Mouse (Mus musculus): ENCODE measurements around the gene Arhgef19. TPM values are rescaled to one million over a fixed set of nuclear protein-coding genes. Genes with fewer than 3 reads are reported as not detected.
A peak's percentile ranks its signal among the peaks of the same experiment; 100 is the strongest.

The Arhgef19 gene
- total RNA-seq, 2 experiments from 2014 or later = 1.8 to 2.4 TPM

- intact Hi-C loops (cut with DNase I) = no loop called here
- no peak for DNase-seq
Observed at GRCm38 (mm10) chr4:141282087-141282486, 42.8 kb downstream of the Arhgef19 start.

- no peak for DNase-seq
- intact Hi-C loops (cut with DNase I) = no loop called here
Observed at GRCm38 (mm10) chr4:141282623-141283022, 43.3 kb downstream of the Arhgef19 start.

GRCm38 (mm10) chr4:141283176-141283878 is 44.0 kb downstream of the Arhgef19 start:
- intact Hi-C loops (cut with DNase I) = no loop called here
- DNase-seq = no peak

- DNase-seq = no peak
- intact Hi-C loops (cut with DNase I) = no loop called here
Observed at GRCm38 (mm10) chr4:141283879-141284411, 44.6 kb downstream of the Arhgef19 start.

- intact Hi-C loops (cut with DNase I) = no loop called here
- DNase-seq = no peak
Observed at GRCm38 (mm10) chr4:141284486-141284885, 45.2 kb downstream of the Arhgef19 start.

GRCm38 (mm10) chr4:141285128-141285527 is 45.8 kb downstream of the Arhgef19 start:
- intact Hi-C loops (cut with DNase I) = no loop called here
- no peak for DNase-seq

GRCm38 (mm10) chr4:141286860-141287517 is 47.7 kb downstream of the Arhgef19 start:
- intact Hi-C loops (cut with DNase I) = no loop called here

GRCm38 (mm10) chr4:141287518-141288004 is 48.3 kb downstream of the Arhgef19 start:
- no peak for DNase-seq
- intact Hi-C loops (cut with DNase I) = no loop called here

More at GRCm38 (mm10) chr4:141286860-141287517, 47.7 kb downstream of the Arhgef19 start:
- DNase-seq = no peak

GRCm38 (mm10) chr4:141288152-141288551 is 48.9 kb downstream of the Arhgef19 start:
- no peak for DNase-seq
- intact Hi-C loops (cut with DNase I) = no loop called here

GRCm38 (mm10) chr4:141291571-141292375 is 52.5 kb downstream of the Arhgef19 start:
- intact Hi-C loops (cut with DNase I) = no loop called here
- no peak for DNase-seq

GRCm38 (mm10) chr4:141295774-141296186 is 56.5 kb downstream of the Arhgef19 start:
- intact Hi-C loops (cut with DNase I) = no loop called here

GRCm38 (mm10) chr4:141297934-141298333 is 58.6 kb downstream of the Arhgef19 start:
- DNase-seq = no peak
- intact Hi-C loops (cut with DNase I) = no loop called here

More at GRCm38 (mm10) chr4:141295774-141296186, 56.5 kb downstream of the Arhgef19 start:
- no peak for DNase-seq

- intact Hi-C loops (cut with DNase I) = no loop called here
- no peak for DNase-seq
Observed at GRCm38 (mm10) chr4:141299356-141299755, 60.1 kb downstream of the Arhgef19 start.

GRCm38 (mm10) chr4:141300196-141300595 is 60.9 kb downstream of the Arhgef19 start:
- no peak for DNase-seq
- intact Hi-C loops (cut with DNase I) = no loop called here

GRCm38 (mm10) chr4:141301116-141301553 is 61.8 kb downstream of the Arhgef19 start, which contains the start of gene Epha2:
Epha2 (plus strand) TSS chr4:141301240.
- intact Hi-C loops (cut with DNase I) = no loop called here
- peak; percentile 69 for DNase-seq

- intact Hi-C loops (cut with DNase I) = no loop called here
- DNase-seq = no peak
Observed at GRCm38 (mm10) chr4:141301591-141302427, 62.5 kb downstream of the Arhgef19 start.

- intact Hi-C loops (cut with DNase I) = no loop called here
- no peak for DNase-seq
Observed at GRCm38 (mm10) chr4:141302428-141303401, 63.4 kb downstream of the Arhgef19 start.

GRCm38 (mm10) chr4:141303402-141304222 is 64.3 kb downstream of the Arhgef19 start:
- no peak for DNase-seq

More at GRCm38 (mm10) chr4:141303402-141304222, 64.3 kb downstream of the Arhgef19 start:
- intact Hi-C loops (cut with DNase I) = no loop called here

Measured in left cerebral cortex, postnatal 4 days (tissue).